Mouse (Mus musculus): ENCODE data around the gene Ccpg1os.

DNA sequence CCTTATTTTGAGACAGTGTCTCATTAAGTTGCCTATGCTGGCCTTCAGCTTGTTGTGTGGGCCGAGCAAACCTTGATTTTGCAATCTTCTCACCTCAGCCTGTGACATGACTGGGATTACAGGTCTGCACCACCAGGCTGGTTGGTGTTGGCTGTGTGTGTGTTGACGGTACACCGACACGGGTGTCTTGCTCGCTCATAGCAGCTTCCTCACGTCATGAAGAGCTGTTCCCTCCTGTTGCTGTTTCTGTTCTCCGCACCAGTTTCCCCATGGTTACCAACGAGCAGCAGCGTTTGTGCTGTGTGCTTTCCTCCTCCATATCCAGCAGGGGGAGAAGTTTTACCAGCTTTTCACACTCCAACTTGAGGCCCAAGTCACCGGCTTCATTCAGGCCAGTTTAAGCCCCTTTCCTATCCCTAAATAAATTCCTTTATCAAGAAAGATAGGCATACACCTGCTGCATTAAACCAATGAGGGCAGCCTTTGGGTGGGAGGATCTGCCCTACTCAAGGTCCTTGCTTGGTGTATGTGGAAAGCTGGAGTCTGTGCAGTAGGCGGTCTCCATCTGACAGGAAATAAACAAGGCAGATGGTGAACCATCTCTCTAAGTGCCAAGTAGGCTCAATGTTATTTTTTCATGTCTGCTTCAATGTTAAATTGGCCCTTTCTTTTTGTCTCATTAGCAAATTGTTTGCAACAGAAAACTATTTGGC, 16.7 kb downstream of the Ccpg1os start:
- TF ChIP-seq CTCF (IDR thresholded peaks at IDR 0.05; ENCODE audit: borderline replicate concordance, insufficient read depth, low read length) = peak; percentile 29; the same call in 1 of the 2 replicates
- no peak for TF ChIP-seq POLR2A (IDR thresholded peaks at IDR 0.05; ENCODE audit: low read depth, low read length)

Data from embryonic fibroblast, embryonic 13.5 days (primary cell).